Comparison of ENCODE assay signal across 11 mouse cellular contexts in genomic region chr10:128400338-128400737, GRCm38 (mm10). TPM values are rescaled to one million over a fixed set of nuclear protein-coding genes. Genes with fewer than 3 reads are reported as not detected.
DNase-seq lines count a peak whose midpoint lies in the region; ATAC-seq and TF ChIP-seq lines count a peak whose summit lies in the region.
"Had no signal": no experiment of that assay in that cellular context is flagged by ENCODE, and none has a peak within 500 bp of the region (broad histone marks: within the 10 kb centered on the region; RNA-seq: fewer than 3 reads in every experiment).

No protein-coding gene starts in this region.

- H3K27me3 ChIP-seq in midbrain, embryonic 11.5 days (ENCODE audit: control insufficient read depth, insufficient read depth, low read length), result no peaks in the 10 kb centered on the region
- H3K27me3 ChIP-seq in midbrain, embryonic 13.5 days, result no peaks in the 10 kb centered on the region
- no peaks in the 10 kb centered on the region for H3K27me3 ChIP-seq in kidney, adult 2 months (replicated peaks; ENCODE audit: control insufficient read depth, insufficient read depth, low read length)
- no peaks in the 10 kb centered on the region for H3K27me3 ChIP-seq in limb, embryonic 14.5 days (ENCODE audit: control insufficient read depth, insufficient read depth, low read length)
- H3K27me3 ChIP-seq in neural tube, embryonic 15.5 days (replicated peaks), result no peaks in the 10 kb centered on the region
- H3K27me3 ChIP-seq: hindbrain, embryonic 15.5 days had no signal

- DNase-seq in midbrain, embryonic 11.5 days (ENCODE audit: low spot score, missing footprints), result peak; percentile 73
- DNase-seq in kidney, adult 2 months, result peak; percentile 69
- DNase-seq in limb, embryonic 14.5 days (ENCODE audit: low spot score), result no peak
- DNase-seq in yolk sac, embryonic 10.5 days (ENCODE audit: low spot score), result peak; percentile 91
- no peak for DNase-seq in left cerebral cortex, adult 2 months (ENCODE audit: extremely low spot score in 1 of 2, low spot score in 2 of 2)
- DNase-seq: heart, adult 11 months; right cerebral cortex, adult 18-20 months had no signal

- H3K9me3 ChIP-seq in midbrain, embryonic 11.5 days (ENCODE audit: control insufficient read depth, low read length), result no peaks in the 10 kb centered on the region
- H3K9me3 ChIP-seq in midbrain, embryonic 13.5 days, result no peaks in the 10 kb centered on the region
- no peaks in the 10 kb centered on the region for H3K9me3 ChIP-seq in limb, embryonic 14.5 days (ENCODE audit: control insufficient read depth, low read length)
- H3K9me3 ChIP-seq in neural tube, embryonic 15.5 days (replicated peaks), result no peaks in the 10 kb centered on the region
- H3K9me3 ChIP-seq: hindbrain, embryonic 15.5 days had no signal

- no peak overlapping the region for H3K9ac ChIP-seq in midbrain, embryonic 11.5 days (ENCODE audit: low read length)
- no peak overlapping the region for H3K9ac ChIP-seq in midbrain, embryonic 13.5 days (replicated peaks)
- H3K9ac ChIP-seq in limb, embryonic 14.5 days (ENCODE audit: low read depth, low read length, severe bottlenecking), result 0 out of 2 replicates have a peak overlapping the region, but pooled peaks have one; percentile 21
- no peak overlapping the region for H3K9ac ChIP-seq in neural tube, embryonic 15.5 days (replicated peaks)
- H3K9ac ChIP-seq: hindbrain, embryonic 15.5 days had no signal

- peak; percentile 6; the same call in 1 of the 2 replicates for ATAC-seq in midbrain, embryonic 11.5 days (ENCODE audit: low FRiP score)
- no peak for ATAC-seq in midbrain, embryonic 13.5 days
- no peak for ATAC-seq in limb, embryonic 14.5 days (ENCODE audit: low FRiP score, low read depth)
- ATAC-seq in neural tube, embryonic 15.5 days (ENCODE audit: low FRiP score), result no peak

- H3K4me2 ChIP-seq in midbrain, embryonic 11.5 days, result no peak overlapping the region
- H3K4me2 ChIP-seq in midbrain, embryonic 13.5 days (replicated peaks), result no peak overlapping the region
- no peak overlapping the region for H3K4me2 ChIP-seq in limb, embryonic 14.5 days (replicated peaks; ENCODE audit: low read depth, low read length, severe bottlenecking)
- no peak overlapping the region for H3K4me2 ChIP-seq in neural tube, embryonic 15.5 days
- H3K4me2 ChIP-seq: hindbrain, embryonic 15.5 days had no signal

- no peak overlapping the region for H3K4me3 ChIP-seq in midbrain, embryonic 11.5 days (ENCODE audit: low read depth, low read length)
- no peak overlapping the region for H3K4me3 ChIP-seq in midbrain, embryonic 13.5 days (replicated peaks)
- no peak overlapping the region for H3K4me3 ChIP-seq in kidney, adult 2 months (ENCODE audit: insufficient read depth, low read depth, low read length)
- H3K4me3 ChIP-seq in limb, embryonic 14.5 days (replicated peaks; ENCODE audit: low read length), result no peak overlapping the region
- H3K4me3 ChIP-seq in left cerebral cortex, adult 2 months, result no peak overlapping the region
- H3K4me3 ChIP-seq in neural tube, embryonic 15.5 days (replicated peaks), result no peak overlapping the region
- H3K4me3 ChIP-seq: hindbrain, embryonic 15.5 days had no signal

- TF ChIP-seq CTCF in kidney, adult 2 months (conservative IDR thresholded peaks at IDR 0.05; ENCODE audit: insufficient read depth, insufficient read length, low read depth, low read length), result no peak
- no peak for TF ChIP-seq CTCF in left cerebral cortex, adult 2 months (IDR thresholded peaks at IDR 0.05)

- 33% methylated on average over 5 of the region's 5 CpGs for WGBS in midbrain, embryonic 11.5 days
- 33% methylated on average over 5 of the region's 5 CpGs for WGBS in midbrain, embryonic 13.5 days
- WGBS in kidney, adult 2 months, result 40% methylated on average over 5 of the region's 5 CpGs
- 25% methylated on average over 5 of the region's 5 CpGs for WGBS in limb, embryonic 14.5 days
- WGBS in neural tube, embryonic 15.5 days, result 36% methylated on average over 5 of the region's 5 CpGs

- H3K36me3 ChIP-seq in midbrain, embryonic 11.5 days (ENCODE audit: control insufficient read depth, insufficient read depth, low read length), result no peaks in the 10 kb centered on the region
- peaks cover 26% of the 10 kb centered on the region for H3K36me3 ChIP-seq in midbrain, embryonic 13.5 days
- no peaks in the 10 kb centered on the region for H3K36me3 ChIP-seq in kidney, adult 2 months (ENCODE audit: control insufficient read depth, insufficient read depth, low read length)
- peaks cover 34% of the 10 kb centered on the region for H3K36me3 ChIP-seq in limb, embryonic 14.5 days (ENCODE audit: control insufficient read depth, insufficient read depth, low read length)
- H3K36me3 ChIP-seq in neural tube, embryonic 15.5 days, result peaks cover 6% of the 10 kb centered on the region; the same call in 1 of the 2 replicates

- intact Hi-C loops in left cerebral cortex, adult 2 months (cut with DNase I), result no loop called here

- peaks cover 2% of the 10 kb centered on the region; the same call in 1 of the 2 replicates for H3K4me1 ChIP-seq in midbrain, embryonic 11.5 days (ENCODE audit: control insufficient read depth, insufficient read depth, low read length)
- H3K4me1 ChIP-seq in midbrain, embryonic 13.5 days (replicated peaks), result peaks cover 17% of the 10 kb centered on the region; the same call in 1 of the 2 replicates
- no peaks in the 10 kb centered on the region; the same call in 1 of the 2 replicates for H3K4me1 ChIP-seq in kidney, adult 2 months (ENCODE audit: control insufficient read depth, insufficient read depth, low read length)
- peaks cover 2% of the 10 kb centered on the region; the same call in 1 of the 2 replicates for H3K4me1 ChIP-seq in limb, embryonic 14.5 days (ENCODE audit: control insufficient read depth, insufficient read depth, low read length)
- H3K4me1 ChIP-seq in neural tube, embryonic 15.5 days, result no peaks in the 10 kb centered on the region
- H3K4me1 ChIP-seq: hindbrain, embryonic 15.5 days had no signal

- TF ChIP-seq POLR2A in kidney, adult 2 months (IDR thresholded peaks at IDR 0.05; ENCODE audit: low read depth, low read length), result no peak
- no peak for TF ChIP-seq POLR2A in limb, embryonic 14.5 days (IDR thresholded peaks at IDR 0.05; ENCODE audit: borderline replicate concordance, extremely low read depth, insufficient read depth, insufficient read length)

- H3K27ac ChIP-seq in midbrain, embryonic 11.5 days (ENCODE audit: low read depth, low read length), result no peak overlapping the region
- H3K27ac ChIP-seq in midbrain, embryonic 13.5 days, result no peak overlapping the region
- no peak overlapping the region for H3K27ac ChIP-seq in kidney, adult 2 months (ENCODE audit: insufficient read depth, low read depth, low read length)
- H3K27ac ChIP-seq in limb, embryonic 14.5 days (replicated peaks; ENCODE audit: low read depth, low read length), result no peak overlapping the region
- no peak overlapping the region for H3K27ac ChIP-seq in left cerebral cortex, adult 2 months
- no peak overlapping the region for H3K27ac ChIP-seq in neural tube, embryonic 15.5 days (replicated peaks)
- H3K27ac ChIP-seq: hindbrain, embryonic 15.5 days had no signal

RNA-seq across cellular contexts. Expression of gene Slc39a5, which starts 0.7 kb away (rescaled TPM):
- polyA plus RNA-seq in midbrain, embryonic 11.5 days (2014; fragmentation: Nextera tagmentation; extraction: Ambion mirVana), result not detected in 2 replicates
- 0.18 and 0.22 TPM in 2 replicates for polyA plus RNA-seq in midbrain, embryonic 13.5 days (2015; fragmentation: Nextera tagmentation; extraction: Ambion mirVana)
- polyA plus RNA-seq in kidney, adult 2 months (2012; rRNA removed), result 114 and 137 TPM in 2 replicates
- polyA plus RNA-seq in limb, embryonic 14.5 days (2012; rRNA removed), result 0.39 and 0.55 TPM in 2 replicates
- polyA plus RNA-seq in limb, embryonic 14.5 days (2014; fragmentation: Nextera tagmentation; extraction: Ambion mirVana), result 0.14 TPM in 1 of 2 replicates, not detected in the other
- not detected for total RNA-seq in left cerebral cortex, adult 2 months (2021)
- polyA plus RNA-seq in neural tube, embryonic 15.5 days (2015; fragmentation: Nextera tagmentation; extraction: Ambion mirVana), result 0.68 and 4.4 TPM in 2 replicates
- total RNA-seq: megakaryocyte progenitor cell, adult 5-6 weeks had no signal

RNA-seq across cellular contexts. Expression of gene Nabp2, which starts 11.0 kb away (rescaled TPM):
- 131 and 154 TPM in 2 replicates for polyA plus RNA-seq in midbrain, embryonic 11.5 days (2014; fragmentation: Nextera tagmentation; extraction: Ambion mirVana)
- polyA plus RNA-seq in midbrain, embryonic 13.5 days (2015; fragmentation: Nextera tagmentation; extraction: Ambion mirVana), result 142 and 153 TPM in 2 replicates
- 33.2 and 37.8 TPM in 2 replicates for polyA plus RNA-seq in kidney, adult 2 months (2012; rRNA removed)
- polyA plus RNA-seq in limb, embryonic 14.5 days (2012; rRNA removed), result 38.9 and 42.3 TPM in 2 replicates
- 68.6 and 71.9 TPM in 2 replicates for polyA plus RNA-seq in limb, embryonic 14.5 days (2014; fragmentation: Nextera tagmentation; extraction: Ambion mirVana)
- 10 to 100 TPM; 87.0 to 91.1 TPM for total RNA-seq in left cerebral cortex, adult 2 months (2021)
- 128 and 133 TPM in 2 replicates for polyA plus RNA-seq in neural tube, embryonic 15.5 days (2015; fragmentation: Nextera tagmentation; extraction: Ambion mirVana)

RNA-seq across cellular contexts. Expression of gene Rnf41, which starts 11.1 kb away (rescaled TPM):
- 43.1 and 43.8 TPM in 2 replicates for polyA plus RNA-seq in midbrain, embryonic 11.5 days (2014; fragmentation: Nextera tagmentation; extraction: Ambion mirVana)
- polyA plus RNA-seq in midbrain, embryonic 13.5 days (2015; fragmentation: Nextera tagmentation; extraction: Ambion mirVana), result 81.5 and 85.9 TPM in 2 replicates
- polyA plus RNA-seq in kidney, adult 2 months (2012; rRNA removed), result 19.5 and 19.6 TPM in 2 replicates
- polyA plus RNA-seq in limb, embryonic 14.5 days (2012; rRNA removed), result 37.0 and 38.1 TPM in 2 replicates
- 35.7 and 36.1 TPM in 2 replicates for polyA plus RNA-seq in limb, embryonic 14.5 days (2014; fragmentation: Nextera tagmentation; extraction: Ambion mirVana)
- total RNA-seq in left cerebral cortex, adult 2 months (2021), result 10 to 100 TPM; 74.0 to 76.6 TPM
- polyA plus RNA-seq in neural tube, embryonic 15.5 days (2015; fragmentation: Nextera tagmentation; extraction: Ambion mirVana), result 78.3 and 80.5 TPM in 2 replicates

RNA-seq across cellular contexts. Expression of gene Ankrd52, which starts 23.4 kb away (rescaled TPM):
- polyA plus RNA-seq in midbrain, embryonic 11.5 days (2014; fragmentation: Nextera tagmentation; extraction: Ambion mirVana), result 7.5 and 8.6 TPM in 2 replicates
- polyA plus RNA-seq in midbrain, embryonic 13.5 days (2015; fragmentation: Nextera tagmentation; extraction: Ambion mirVana), result 13.0 and 14.8 TPM in 2 replicates
- 21.5 and 22.5 TPM in 2 replicates for polyA plus RNA-seq in kidney, adult 2 months (2012; rRNA removed)
- polyA plus RNA-seq in limb, embryonic 14.5 days (2012; rRNA removed), result 50.7 and 59.8 TPM in 2 replicates
- 11.3 and 11.9 TPM in 2 replicates for polyA plus RNA-seq in limb, embryonic 14.5 days (2014; fragmentation: Nextera tagmentation; extraction: Ambion mirVana)
- 10 to 100 TPM; 60.8 to 63.9 TPM for total RNA-seq in left cerebral cortex, adult 2 months (2021)
- 11.2 and 13.1 TPM in 2 replicates for polyA plus RNA-seq in neural tube, embryonic 15.5 days (2015; fragmentation: Nextera tagmentation; extraction: Ambion mirVana)

RNA-seq across cellular contexts. Expression of gene Coq10a, which starts 31.5 kb away (rescaled TPM):
- polyA plus RNA-seq in midbrain, embryonic 11.5 days (2014; fragmentation: Nextera tagmentation; extraction: Ambion mirVana), result 23.1 and 23.4 TPM in 2 replicates
- polyA plus RNA-seq in midbrain, embryonic 13.5 days (2015; fragmentation: Nextera tagmentation; extraction: Ambion mirVana), result 28.2 and 34.3 TPM in 2 replicates
- 58.7 and 72.3 TPM in 2 replicates for polyA plus RNA-seq in kidney, adult 2 months (2012; rRNA removed)
- 38.9 and 43.5 TPM in 2 replicates for polyA plus RNA-seq in limb, embryonic 14.5 days (2012; rRNA removed)
- polyA plus RNA-seq in limb, embryonic 14.5 days (2014; fragmentation: Nextera tagmentation; extraction: Ambion mirVana), result 19.4 and 21.5 TPM in 2 replicates
- 10 to 100 TPM; 53.0 to 54.6 TPM for total RNA-seq in left cerebral cortex, adult 2 months (2021)
- 34.6 and 40.8 TPM in 2 replicates for polyA plus RNA-seq in neural tube, embryonic 15.5 days (2015; fragmentation: Nextera tagmentation; extraction: Ambion mirVana)

Comparison
In these comparisons a context has a peak if more than half of its experiments do, and no peak if none do; other contexts are left out.
1. DNase-seq: peak in midbrain, embryonic 11.5 days (single experiment), kidney, adult 2 months (single experiment) and yolk sac, embryonic 10.5 days (single experiment); none in limb, embryonic 14.5 days (single experiment) and left cerebral cortex, adult 2 months (0 of 2).
2. RNA of gene Slc39a5, which starts 0.7 kb away (polyA plus RNA-seq): 114 to 137 TPM in kidney, adult 2 months; 0.68 to 4.4 TPM in neural tube, embryonic 15.5 days, 0.14 to 0.55 TPM in limb, embryonic 14.5 days, 0.18 to 0.22 TPM in midbrain, embryonic 13.5 days and not detected in midbrain, embryonic 11.5 days; every median in the first group is over 10 times any median in the second.